Mouse (Mus musculus) layer of hippocampus, adult 18-20 months (tissue): Measurements from ENCODE around the gene Hoxd12. TPM values are rescaled to one million over a fixed set of nuclear protein-coding genes. Genes with fewer than 3 reads are reported as not detected.

ENCODE experiments used
- DNase-seq, 2 experiments: peaks; one replicate each; pipeline ENCODE4 v3.0.0; 2022; ENCODE audit warnings: low spot score in 2 of 2
- total RNA-seq, 2 experiments: library from RNA; stranded (reverse); gene quantifications; 2 replicates each; pipeline ENCODE4 v1.2.3; 2021

The Hoxd12 gene
- total RNA-seq, 2 experiments from 2014 or later, result not detected

DNA sequence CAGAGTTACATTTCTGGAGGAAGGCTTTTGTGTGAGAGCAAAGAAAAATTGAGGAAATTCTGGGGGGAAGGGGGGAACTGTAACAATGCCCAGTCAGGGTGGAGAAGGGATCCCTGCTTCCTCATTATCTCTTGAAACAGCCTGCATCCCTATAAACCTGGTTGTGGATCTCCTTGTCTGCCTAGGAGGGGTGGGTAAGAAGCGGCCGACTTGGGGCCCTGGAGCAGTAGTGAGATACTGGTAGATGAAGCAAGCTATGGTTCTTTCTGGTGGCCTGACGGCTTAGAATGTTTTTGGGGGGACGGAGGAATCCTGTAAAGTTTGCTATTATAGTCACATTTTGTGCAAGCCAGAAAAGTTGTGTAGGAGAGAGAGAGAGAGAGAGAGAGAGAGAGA lies 18.6 kb downstream of the Hoxd12 start:
- no peak for DNase-seq

GRCm38 (mm10) chr2:74694066-74694465 lies 19.3 kb downstream of the Hoxd12 start:
- DNase-seq, result no peak

DNA sequence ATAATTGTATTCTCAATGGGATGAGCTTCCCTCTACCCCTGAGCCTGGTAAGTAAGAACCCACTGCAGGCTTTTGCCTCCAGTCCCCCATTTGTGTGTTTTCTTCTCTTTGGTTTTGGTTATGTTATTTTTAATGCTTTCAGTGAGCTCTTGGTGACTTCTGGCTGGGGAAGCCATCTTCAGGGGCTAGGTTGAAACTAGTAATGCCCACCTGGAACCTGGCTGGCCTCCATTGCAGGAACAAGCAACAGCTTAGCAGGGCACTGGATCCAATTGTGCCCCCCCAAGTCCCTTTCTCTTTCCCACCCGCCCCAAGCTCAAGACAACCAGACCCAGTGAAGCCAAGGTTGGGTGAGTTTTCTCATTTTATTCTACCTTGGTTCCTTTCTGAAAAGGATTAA lies 20.6 kb downstream of the Hoxd12 start:
- no peak for DNase-seq

GRCm38 (mm10) chr2:74695813-74696430 lies 21.1 kb downstream of the Hoxd12 start:
- DNase-seq, result no peak

DNA sequence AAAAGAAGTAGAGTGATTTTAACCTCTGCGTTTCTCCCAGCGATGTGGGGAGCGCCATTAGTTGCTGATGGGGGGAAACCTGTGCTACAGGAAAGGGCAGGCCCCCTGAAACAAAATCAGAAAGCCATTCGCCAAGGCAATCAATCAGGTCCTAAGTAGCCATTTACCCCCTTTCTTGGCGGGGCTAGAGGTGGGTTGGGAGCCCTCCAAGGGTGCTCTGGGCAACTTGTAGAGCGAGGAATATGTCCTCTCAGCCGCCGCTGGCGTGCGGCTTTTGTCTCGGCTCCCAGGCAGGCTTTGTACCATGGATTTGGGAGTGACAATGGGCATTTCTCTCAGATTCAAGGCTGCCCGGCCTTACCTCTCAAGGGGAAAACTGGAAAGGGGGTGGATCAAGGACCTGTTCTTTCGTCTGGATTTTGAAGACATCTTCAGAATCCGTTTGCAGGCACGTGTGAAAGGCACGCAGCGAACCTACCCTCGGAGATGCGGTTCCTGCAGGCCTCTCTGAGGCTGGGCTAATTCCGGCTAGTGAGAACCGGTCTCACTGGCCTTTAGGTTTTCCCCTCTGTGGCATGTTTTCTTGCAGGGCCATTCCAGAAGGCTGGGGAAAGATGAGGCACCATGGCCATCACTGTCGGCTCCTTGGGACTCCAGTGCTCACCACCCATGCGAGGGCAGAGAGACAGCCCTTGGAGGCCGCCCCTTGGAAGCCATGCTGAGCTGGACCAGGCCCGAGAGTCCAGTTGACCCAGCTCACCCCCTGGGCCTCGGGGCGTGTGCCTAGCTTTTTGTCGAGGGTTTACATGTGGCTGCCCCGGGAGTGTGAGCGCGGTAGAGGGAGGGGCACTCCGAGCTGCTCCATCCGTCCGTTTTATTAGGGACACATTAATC lies 21.9 kb downstream of the Hoxd12 start:
- no peak for DNase-seq

DNA sequence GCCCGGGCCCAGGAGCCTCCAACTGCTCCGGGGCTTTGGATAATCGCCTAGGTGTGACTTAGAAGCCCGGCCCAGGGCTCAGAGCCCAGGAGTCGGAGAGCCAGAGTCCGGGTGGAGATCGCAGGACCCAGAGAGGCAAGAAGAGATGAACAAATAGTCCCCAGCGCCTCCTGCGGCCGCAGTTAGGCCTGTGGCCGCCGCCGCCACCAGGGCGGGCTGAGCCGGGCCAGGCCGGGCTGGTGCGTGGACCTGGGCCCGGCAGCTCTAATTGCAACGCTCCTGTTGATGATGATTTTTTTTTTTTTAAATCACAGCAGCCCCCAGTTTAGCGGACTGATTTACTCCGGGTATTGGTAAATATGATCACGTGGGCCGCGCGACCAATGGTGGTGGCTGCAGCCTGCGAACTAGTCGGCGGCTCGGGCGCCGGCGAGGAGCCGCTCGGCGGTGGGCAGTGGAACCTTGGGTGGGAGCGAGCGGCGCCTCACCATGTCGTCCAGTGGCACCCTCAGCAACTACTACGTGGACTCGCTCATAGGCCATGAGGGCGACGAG lies 22.8 kb downstream of the Hoxd12 start, which contains the start of gene Hoxd9:
TSS of gene Hoxd9 (plus strand) at position 161 of the 555 bp plus-strand sequence.
- DNase-seq, result no peak

GRCm38 (mm10) chr2:74698201-74699052 lies 23.6 kb downstream of the Hoxd12 start:
- DNase-seq, result no peak

GRCm38 (mm10) chr2:74699053-74699430 lies 24.2 kb downstream of the Hoxd12 start:
- no peak for DNase-seq

- no peak for DNase-seq
Observed at GRCm38 (mm10) chr2:74699664-74700545, 25.1 kb downstream of the Hoxd12 start.

- DNase-seq, result no peak
Observed at GRCm38 (mm10) chr2:74700546-74701112, 25.8 kb downstream of the Hoxd12 start.

DNA sequence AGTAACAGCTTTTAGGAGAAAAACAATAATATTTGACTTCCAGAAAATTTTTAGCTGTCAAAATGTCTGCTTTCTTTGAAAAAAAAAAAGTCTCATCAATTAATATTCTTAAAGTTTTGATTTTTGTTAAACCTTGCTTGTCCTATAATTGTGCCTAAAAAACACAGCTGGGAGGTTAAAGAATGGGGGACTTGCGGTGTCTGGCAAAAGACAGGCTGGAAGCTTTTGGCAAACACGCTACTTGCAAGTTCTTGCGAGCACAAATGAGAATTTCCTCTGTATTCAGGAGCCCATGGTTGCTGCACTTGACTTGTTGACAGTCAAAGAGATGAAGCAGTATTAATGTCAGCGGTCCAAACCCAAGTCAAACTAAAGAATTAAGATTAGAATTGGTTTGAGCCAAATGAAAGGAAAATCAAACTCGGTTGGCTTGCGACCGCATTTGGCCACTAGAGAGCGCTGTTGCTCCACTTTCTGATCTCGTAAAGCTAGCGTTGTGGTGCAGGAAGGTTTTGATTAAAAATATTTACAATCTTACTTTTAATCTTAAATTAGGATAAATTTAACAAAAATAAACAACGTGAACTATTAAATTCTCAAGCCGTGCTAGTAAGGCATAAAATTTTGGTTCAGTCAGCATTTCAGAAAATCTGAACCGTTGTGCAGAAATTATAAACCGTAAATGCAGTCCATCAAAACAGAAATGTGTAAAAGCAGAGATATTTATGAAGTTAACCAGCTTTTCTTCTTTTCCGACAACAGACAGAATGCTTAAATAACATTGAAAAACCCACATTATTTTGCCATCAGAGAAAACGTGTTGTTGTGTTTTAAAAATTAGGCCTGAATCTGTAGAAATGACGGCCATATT lies 27.4 kb downstream of the Hoxd12 start:
- peak; percentile 37 to 87 for DNase-seq

- DNase-seq, result no peak
Observed at GRCm38 (mm10) chr2:74702820-74703219, 28.0 kb downstream of the Hoxd12 start.

DNA sequence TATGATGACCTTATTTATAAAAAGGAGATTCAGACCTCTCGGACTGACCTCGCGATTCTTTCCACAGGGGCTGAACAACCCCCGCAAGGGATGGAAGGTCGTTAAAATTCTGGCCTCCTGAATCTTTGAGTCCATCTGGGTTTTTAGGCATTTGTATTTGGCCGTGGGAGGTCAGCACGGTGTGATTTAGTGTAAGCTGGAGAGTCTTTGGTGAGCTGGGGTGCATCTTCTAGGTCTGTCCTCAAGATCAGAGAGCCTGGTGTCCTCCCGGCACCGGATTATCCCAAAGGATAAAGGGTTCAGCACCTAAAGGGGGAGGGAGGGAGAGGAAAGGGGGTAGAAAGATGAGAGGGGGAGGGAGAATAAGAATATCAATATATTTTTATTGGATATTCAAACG lies 28.5 kb downstream of the Hoxd12 start:
- DNase-seq, result no peak

- no peak for DNase-seq
Observed at GRCm38 (mm10) chr2:74703720-74704392, 29.0 kb downstream of the Hoxd12 start.

GRCm38 (mm10) chr2:74704393-74704998 lies 29.7 kb downstream of the Hoxd12 start, which contains the start of gene Hoxd8:
Hoxd8 (plus strand) TSS chr2:74704615.
- DNase-seq, result no peak

DNA sequence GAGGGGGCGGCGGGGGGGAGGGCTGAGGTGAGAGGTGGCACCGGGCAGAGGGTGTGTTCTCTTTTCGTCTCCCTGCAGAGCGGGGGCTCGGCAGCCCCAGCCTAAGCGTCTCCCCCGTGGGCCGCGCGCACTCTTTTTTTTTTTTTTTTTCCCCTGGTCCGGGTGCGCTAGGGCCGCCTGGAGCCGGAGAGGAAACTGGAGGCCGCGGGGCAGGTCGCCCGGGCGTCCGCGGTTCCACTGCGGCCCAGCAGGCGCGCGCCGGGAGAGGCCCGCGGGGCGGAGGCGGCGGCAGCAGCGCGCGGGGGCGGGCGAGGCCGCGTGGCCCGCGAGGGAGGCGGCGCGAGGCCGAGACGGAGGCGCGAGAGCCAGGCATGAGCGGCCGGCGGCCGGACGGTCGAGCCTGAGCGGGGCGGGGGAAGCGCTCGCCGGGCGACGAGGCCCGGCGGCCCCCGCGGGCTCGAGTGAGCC lies 30.2 kb downstream of the Hoxd12 start:
- no peak for DNase-seq

- no peak for DNase-seq
Observed at GRCm38 (mm10) chr2:74705467-74706089, 30.8 kb downstream of the Hoxd12 start.
